Mouse (Mus musculus): ENCODE measurements around the gene Kras.

DNA sequence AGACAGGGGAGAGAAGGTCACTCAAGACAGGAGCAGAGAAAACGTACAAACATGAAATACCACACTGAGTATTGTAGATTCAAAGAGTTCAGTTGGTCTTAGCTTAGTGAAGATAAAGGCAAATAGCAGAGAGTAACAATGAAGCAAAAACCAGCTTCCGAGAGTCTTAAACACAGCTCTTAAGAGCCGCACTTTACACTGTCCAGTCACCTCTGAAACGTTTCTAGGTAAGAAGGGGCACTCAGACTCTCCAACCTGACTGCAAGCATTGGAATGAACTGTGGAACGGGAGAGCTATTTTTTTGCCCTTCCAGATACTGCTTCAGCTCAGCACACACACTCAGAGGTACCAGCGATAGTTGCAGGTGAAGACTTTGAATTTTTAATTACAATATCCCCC lies 9.8 kb downstream of the Kras start:
- TF ChIP-seq CTCF (IDR thresholded peaks at IDR 0.05; ENCODE audit: low read depth, low read length), result no peak
- TF ChIP-seq POLR2A (IDR thresholded peaks at IDR 0.05; ENCODE audit: insufficient read depth, low read length), result no peak
- no peak for TF ChIP-seq EP300 (IDR thresholded peaks at IDR 0.05; ENCODE audit: insufficient read depth, low read depth, low read length)

Measured in ES-Bruce4 (cell line).